Mouse (Mus musculus) limb, embryonic 12.5 days (tissue): ENCODE measurements at regions not wholly inside any gene's neighbourhood (a gene's known extent, or its start where the extent isn't known, plus 50 kb on each side); places are given as distances from the start of the nearest gene placed in this dataset.

Experiments
- ATAC-seq: fragments of 200-750 bp; cut with Nextera tagmentation; 2 replicates; pipeline ENCODE4 v1.8.0; 2017; ENCODE audit warnings: low read depth, moderate TSS enrichment; ENCODE audit not compliant: insufficient number of reproducible peaks, insufficient read depth, low FRiP score, low TSS enrichment
- H3K27ac ChIP-seq: fragments of 300-500 bp; sonication (generic); 2 replicates; pipeline ENCODE4 v1.5.1; 2016; ENCODE audit warnings: mild to moderate bottlenecking, moderate library complexity
- H3K27me3 ChIP-seq: fragments of 300-500 bp; sonication (generic); 2 replicates; pipeline ENCODE4 v1.6.1; 2016; ENCODE audit warnings: mild to moderate bottlenecking, moderate library complexity
- H3K36me3 ChIP-seq: fragments of 300-500 bp; sonication (generic); 2 replicates; pipeline ENCODE4 v1.6.1; 2016; ENCODE audit warnings: mild to moderate bottlenecking, moderate library complexity
- H3K4me1 ChIP-seq: fragments of 300-500 bp; sonication (generic); replicated peaks from 2 replicates; pipeline ENCODE4 v1.6.1; 2016
- H3K4me2 ChIP-seq: fragments of 300-500 bp; sonication (generic); 2 replicates; pipeline ENCODE4 v1.6.1; 2016; ENCODE audit warnings: mild to moderate bottlenecking, moderate library complexity
- H3K4me3 ChIP-seq: fragments of 300-500 bp; sonication (generic); replicated peaks from 2 replicates; pipeline ENCODE4 v1.5.1; 2016; ENCODE audit warnings: mild to moderate bottlenecking
- H3K9ac ChIP-seq: fragments of 300-500 bp; sonication (generic); replicated peaks from 2 replicates; pipeline ENCODE4 v1.6.1; 2016; ENCODE audit warnings: mild to moderate bottlenecking, moderate library complexity
- H3K9me3 ChIP-seq: fragments of 300-500 bp; sonication (generic); 2 replicates; pipeline ENCODE4 v1.6.1; 2016; ENCODE audit warnings: mild to moderate bottlenecking, moderate library complexity
- WGBS: fragments of 180-500 bp; shearing (Covaris S2); methylation state at CpG from one replicate; pipeline ENCODE4 v1.1.7; 2016; 5-methylcytosine and 5-hydroxymethylcytosine counted together

DNA sequence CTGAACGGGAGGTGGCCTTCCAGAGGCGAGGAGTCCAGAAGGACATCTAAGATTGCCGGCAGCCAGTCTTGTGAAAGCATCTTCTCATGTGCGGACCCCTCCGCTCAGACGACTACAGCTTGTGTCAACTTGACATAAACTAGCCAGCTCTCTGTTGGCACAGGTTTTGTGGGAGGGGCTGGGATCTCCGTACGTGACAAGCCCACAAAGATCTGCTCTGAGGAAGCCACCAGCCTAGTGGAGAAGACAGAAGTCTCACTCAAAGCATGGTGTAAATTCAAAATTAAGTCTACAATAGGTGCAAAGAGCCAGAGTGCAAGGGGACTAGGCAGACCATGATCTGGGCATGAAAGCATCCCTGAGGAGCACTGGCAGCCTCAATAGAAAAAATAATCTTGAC, 128.4 kb upstream of the Slc38a2 start:
- no peaks in the 10 kb centered on the region for H3K36me3 ChIP-seq
- no peak overlapping the region for H3K27ac ChIP-seq
- 58% methylated on average over 8 of the region's 8 CpGs for WGBS
- H3K4me1 ChIP-seq: no peaks in the 10 kb centered on the region
- no peak overlapping the region for H3K9ac ChIP-seq
- no peaks in the 10 kb centered on the region for H3K27me3 ChIP-seq
- no peaks in the 10 kb centered on the region for H3K9me3 ChIP-seq
- H3K4me2 ChIP-seq: no peak overlapping the region
- ATAC-seq: no peak
- H3K4me3 ChIP-seq: no peak overlapping the region

DNA sequence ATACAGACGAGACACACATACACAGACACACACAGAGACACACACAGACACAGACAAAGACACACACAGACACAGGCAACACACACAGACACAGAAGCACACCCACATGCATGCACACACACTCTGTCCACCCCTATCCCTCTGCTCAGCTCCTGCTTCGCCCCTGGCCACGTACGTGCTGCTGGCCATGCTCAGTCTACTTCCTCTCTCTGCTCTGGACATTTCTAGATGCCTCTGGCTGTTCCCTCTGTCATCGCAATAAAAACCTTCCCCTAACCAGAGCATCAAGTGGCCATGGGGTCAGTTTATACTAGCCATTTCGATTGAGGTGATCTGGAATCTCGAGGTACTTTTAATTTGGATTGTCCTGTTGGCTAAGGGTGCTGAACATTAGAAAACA, 118.9 kb upstream of the Slc38a2 start:
- Histone ChIP-seq H3K27me3 (no peaks in the 10 kb centered on the region), H3K27ac (no peak overlapping the region), H3K9ac (no peak overlapping the region), H3K4me2 (no peak overlapping the region), H3K9me3 (no peaks in the 10 kb centered on the region), H3K4me1 (no peaks in the 10 kb centered on the region), H3K4me3 (no peak overlapping the region), H3K36me3 (no peaks in the 10 kb centered on the region)
- ATAC-seq: no peak
- WGBS: 77% methylated on average over 7 of the region's 7 CpGs

DNA sequence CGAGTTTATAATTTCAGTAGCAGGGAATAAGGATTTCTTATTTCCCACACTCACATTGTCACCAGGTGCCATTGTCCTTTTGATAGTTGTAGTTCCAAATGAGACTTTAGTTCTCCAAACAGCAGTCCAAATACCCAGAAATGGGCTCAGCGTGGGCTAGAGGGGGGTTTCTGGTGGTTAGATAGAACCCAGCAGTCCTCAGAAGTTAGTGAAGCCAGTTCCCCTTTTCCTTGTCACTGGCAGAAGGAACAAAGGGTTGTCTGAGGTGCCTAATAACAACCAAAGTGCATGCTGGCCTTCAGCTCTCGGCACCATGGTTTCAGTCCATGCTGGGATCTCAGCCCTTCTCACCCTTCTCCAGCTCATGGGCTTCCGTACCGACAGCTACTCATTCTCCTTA, 118.1 kb upstream of the Slc38a2 start:
- Histone ChIP-seq H3K9ac (no peak overlapping the region), H3K4me2 (no peak overlapping the region), H3K4me1 (no peaks in the 10 kb centered on the region), H3K27ac (no peak overlapping the region), H3K27me3 (no peaks in the 10 kb centered on the region), H3K9me3 (no peaks in the 10 kb centered on the region), H3K4me3 (no peak overlapping the region), H3K36me3 (no peaks in the 10 kb centered on the region)
- 91% methylated on average over 5 of the region's 5 CpGs for WGBS
- no peak for ATAC-seq

DNA sequence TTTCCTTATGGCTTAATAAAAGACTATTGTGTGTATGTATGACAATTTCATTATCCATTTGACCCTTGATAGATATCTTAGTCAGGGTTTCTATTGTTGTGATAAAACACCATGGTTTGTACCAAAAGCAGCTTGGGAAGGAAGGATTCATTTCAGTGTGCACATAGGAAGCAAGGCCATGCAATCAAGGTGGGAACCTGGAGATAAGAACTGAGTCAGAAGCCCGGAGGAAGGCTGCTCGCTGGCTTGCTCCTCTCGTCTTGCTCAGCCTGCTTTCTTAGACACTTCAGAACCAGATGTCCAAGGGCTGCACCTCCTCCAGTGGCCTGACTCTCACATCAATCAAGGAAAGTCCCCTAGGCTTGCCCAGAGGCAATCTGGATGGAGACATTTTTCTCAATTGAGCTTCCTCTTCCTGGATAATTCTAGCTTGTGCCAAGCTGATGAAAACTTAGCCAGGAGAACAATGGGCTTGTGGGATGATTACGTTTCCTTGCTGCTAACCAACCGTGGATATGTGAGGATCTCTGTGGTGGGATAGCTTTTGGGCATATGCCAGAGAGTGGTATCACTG, 117.6 kb upstream of the Slc38a2 start:
- Histone ChIP-seq H3K9ac (no peak overlapping the region), H3K4me3 (no peak overlapping the region), H3K27ac (no peak overlapping the region), H3K36me3 (no peaks in the 10 kb centered on the region), H3K4me2 (no peak overlapping the region), H3K9me3 (peaks cover under 1% of the 10 kb centered on the region), H3K27me3 (no peaks in the 10 kb centered on the region), H3K4me1 (no peaks in the 10 kb centered on the region)
- 75% methylated on average over 5 of the region's 5 CpGs for WGBS
- no peak for ATAC-seq

DNA sequence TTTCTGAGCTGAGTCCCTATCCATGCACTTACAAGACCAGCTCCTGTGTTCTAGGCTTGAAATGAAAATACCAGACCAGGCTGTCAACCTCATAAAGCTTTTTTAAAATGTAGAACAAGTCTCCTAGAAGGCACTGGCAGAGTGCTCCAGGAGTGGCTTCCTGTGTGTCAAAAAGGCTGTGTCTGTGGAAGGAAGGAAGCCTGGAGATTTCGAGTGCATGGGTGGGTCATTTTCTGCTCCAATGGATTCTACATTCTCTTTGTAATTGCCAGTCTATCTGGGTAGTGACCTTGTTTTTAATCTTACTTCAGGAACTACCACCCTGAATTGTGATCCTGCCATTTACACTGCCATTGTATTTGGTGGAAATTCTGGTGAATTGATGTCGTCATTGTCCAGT, 113.9 kb upstream of the Slc38a2 start:
- ATAC-seq: no peak
- Histone ChIP-seq H3K36me3 (no peaks in the 10 kb centered on the region), H3K4me3 (no peak overlapping the region), H3K27me3 (no peaks in the 10 kb centered on the region), H3K4me1 (no peaks in the 10 kb centered on the region), H3K27ac (no peak overlapping the region), H3K4me2 (no peak overlapping the region), H3K9me3 (peaks cover 6% of the 10 kb centered on the region), H3K9ac (no peak overlapping the region)
- WGBS: 91% methylated on average over 2 of the region's 2 CpGs

DNA sequence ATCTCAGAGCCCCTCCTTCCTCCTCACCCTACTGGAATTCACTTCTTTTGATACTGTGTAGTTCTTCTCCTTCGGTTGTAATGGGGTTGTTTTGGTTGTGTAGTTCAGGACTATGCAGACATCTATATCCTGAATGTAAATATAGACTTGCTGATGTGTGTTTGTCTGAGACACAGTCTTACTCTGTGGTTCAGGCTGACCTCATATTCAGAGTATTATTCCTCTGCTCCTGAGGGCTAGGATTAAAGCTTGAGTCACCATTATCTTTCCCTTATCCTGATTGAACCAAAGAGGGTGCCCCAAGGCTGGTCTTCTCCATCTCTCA, 103.2 kb upstream of the Slc38a2 start:
- H3K9me3 ChIP-seq: no peaks in the 10 kb centered on the region
- no peaks in the 10 kb centered on the region for H3K36me3 ChIP-seq
- no peak for ATAC-seq
- no peak overlapping the region for H3K27ac ChIP-seq
- H3K4me2 ChIP-seq: no peak overlapping the region
- H3K27me3 ChIP-seq: no peaks in the 10 kb centered on the region
- no peak overlapping the region for H3K9ac ChIP-seq
- no peaks in the 10 kb centered on the region for H3K4me1 ChIP-seq
- 84% methylated on average over 1 of the region's 1 CpGs for WGBS
- H3K4me3 ChIP-seq: no peak overlapping the region

DNA sequence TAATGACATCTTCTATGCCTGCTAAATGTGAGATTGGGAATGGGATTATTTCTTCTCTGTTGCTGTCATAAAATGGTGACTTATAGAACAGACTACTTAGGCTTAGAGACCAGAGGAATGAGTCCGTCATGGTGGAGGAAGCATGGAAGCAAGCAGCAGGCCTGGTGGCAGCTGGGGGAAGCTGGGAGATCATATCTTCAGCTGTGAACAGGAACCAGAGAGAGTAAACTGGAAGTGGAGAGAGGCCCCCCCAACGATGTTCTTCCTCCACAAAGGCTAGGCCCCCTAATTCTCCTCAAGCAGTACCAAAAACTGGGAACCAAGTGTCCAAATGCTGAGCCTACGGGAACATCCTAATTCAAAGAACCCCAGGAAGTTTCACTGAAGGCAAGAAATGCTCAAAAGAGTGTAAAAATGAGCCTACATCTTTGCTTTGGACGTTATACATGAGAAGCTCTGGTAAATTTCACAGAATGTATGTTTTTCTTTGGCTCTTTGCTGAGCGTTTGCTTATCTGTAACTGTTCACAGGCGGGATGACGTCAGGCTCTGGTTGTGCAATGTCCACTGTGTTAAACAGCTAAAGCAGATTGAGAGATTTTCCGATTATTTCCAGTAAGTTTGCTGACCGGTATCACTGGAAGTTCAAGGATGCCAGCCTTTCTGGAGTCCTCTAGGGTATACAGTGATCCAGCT, 102.7 kb upstream of the Slc38a2 start:
- Histone ChIP-seq H3K4me1 (no peaks in the 10 kb centered on the region), H3K36me3 (no peaks in the 10 kb centered on the region), H3K27ac (no peak overlapping the region), H3K4me2 (no peak overlapping the region), H3K9ac (no peak overlapping the region), H3K4me3 (no peak overlapping the region), H3K9me3 (no peaks in the 10 kb centered on the region), H3K27me3 (no peaks in the 10 kb centered on the region)
- WGBS: 85% methylated on average over 9 of the region's 9 CpGs
- ATAC-seq: no peak

DNA sequence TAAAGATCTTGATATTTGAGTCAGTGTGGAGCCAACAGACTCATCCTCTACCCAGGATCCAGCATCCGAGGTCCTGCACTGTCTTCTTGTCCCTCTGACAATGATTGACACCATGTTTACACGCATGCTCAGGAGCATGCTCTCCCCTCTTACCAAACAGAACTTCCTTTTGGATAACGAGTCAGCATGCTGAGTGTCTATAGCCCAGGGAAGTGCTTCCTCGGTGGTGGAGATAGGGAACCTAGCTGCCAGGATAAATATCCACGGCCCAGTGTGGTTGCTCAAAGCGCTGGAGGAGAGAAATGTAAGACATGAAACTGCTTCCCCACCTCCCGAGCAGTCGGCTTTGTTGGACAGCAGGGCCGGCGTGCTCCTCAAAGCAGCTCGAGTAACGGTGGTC, 99.7 kb upstream of the Slc38a2 start:
- no peaks in the 10 kb centered on the region for H3K36me3 ChIP-seq
- 0 out of 2 replicates have a peak, but pooled peaks cover 1% of the 10 kb centered on the region for H3K4me1 ChIP-seq
- H3K4me2 ChIP-seq: no peak overlapping the region
- H3K4me3 ChIP-seq: no peak overlapping the region
- H3K27ac ChIP-seq: no peak overlapping the region
- WGBS: 75% methylated on average over 12 of the region's 12 CpGs
- ATAC-seq: no peak
- H3K27me3 ChIP-seq: no peaks in the 10 kb centered on the region
- H3K9ac ChIP-seq: no peak overlapping the region
- H3K9me3 ChIP-seq: no peaks in the 10 kb centered on the region

DNA sequence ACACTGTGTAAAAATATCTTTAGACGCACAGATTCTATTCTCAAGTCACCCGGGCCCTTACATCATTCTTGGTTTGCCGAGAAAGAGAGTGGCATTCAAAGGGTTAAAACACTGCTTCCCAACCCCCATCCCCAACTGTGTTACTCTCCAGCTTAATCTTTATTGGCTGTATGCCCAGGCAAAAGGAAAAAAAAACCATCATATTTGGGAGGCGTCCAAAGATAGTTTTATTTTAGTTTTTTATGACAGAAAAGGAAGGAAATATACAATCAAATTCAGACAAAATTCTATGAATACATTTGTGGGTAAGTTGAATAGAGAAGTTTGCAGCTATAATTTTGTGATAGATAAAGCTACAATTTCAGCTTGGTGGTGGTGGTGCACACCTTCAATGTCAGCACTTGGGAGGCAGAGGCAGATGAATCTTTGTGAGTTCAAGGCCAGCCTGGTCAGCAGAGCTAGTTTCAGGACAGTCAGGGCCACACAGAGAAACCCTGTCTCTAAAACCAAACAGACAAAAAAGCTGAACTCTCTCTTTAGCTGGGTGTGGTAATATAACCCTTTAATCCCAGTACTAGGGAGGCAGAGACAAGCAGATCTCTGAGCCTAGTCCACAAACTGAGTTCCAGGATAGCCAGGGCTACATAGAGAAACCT, 98.2 kb upstream of the Slc38a2 start:
- Histone ChIP-seq H3K4me3 (no peak overlapping the region), H3K4me1 (0 out of 2 replicates have a peak, but pooled peaks cover 6% of the 10 kb centered on the region), H3K27me3 (no peaks in the 10 kb centered on the region), H3K27ac (0 out of 2 replicates have a peak overlapping the region, but pooled peaks have one; percentile 17), H3K9me3 (no peaks in the 10 kb centered on the region), H3K36me3 (no peaks in the 10 kb centered on the region), H3K9ac (no peak overlapping the region), H3K4me2 (no peak overlapping the region)
- ATAC-seq: no peak
- 71% methylated on average over 4 of the region's 4 CpGs for WGBS

DNA sequence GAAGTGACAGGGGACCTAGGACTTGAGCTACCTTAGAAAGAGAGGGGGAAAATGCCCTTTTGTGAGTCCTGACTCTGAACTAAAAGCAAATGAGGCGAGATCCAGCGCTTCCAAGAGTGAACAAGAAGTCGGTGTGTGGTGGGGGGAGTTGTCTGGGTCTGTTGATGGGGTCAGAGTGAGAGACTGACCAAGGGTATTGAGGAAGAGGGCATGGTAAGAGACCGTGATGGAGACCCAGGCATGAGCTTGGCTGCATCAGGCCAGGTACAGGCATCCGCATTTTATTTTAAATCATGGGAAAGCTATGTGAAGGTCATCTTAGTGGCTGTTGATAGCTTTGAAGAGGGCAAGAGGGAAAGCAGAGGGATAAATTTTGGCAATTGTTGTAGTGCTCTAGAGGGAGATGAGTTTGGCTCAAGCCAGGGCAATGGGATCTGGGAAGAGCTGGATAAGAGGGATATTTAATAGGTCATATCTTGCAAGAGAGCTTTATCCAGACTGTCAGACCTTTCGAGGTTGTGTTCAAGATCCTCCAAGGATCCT, 94.7 kb upstream of the Slc38a2 start:
- Histone ChIP-seq H3K9me3 (no peaks in the 10 kb centered on the region), H3K9ac (no peak overlapping the region), H3K4me2 (no peak overlapping the region), H3K27me3 (no peaks in the 10 kb centered on the region), H3K36me3 (no peaks in the 10 kb centered on the region), H3K4me1 (0 out of 2 replicates have a peak, but pooled peaks cover 6% of the 10 kb centered on the region), H3K4me3 (no peak overlapping the region), H3K27ac (no peak overlapping the region; the same call in 1 of the 2 replicates)
- ATAC-seq: no peak
- 86% methylated on average over 6 of the region's 6 CpGs for WGBS

DNA sequence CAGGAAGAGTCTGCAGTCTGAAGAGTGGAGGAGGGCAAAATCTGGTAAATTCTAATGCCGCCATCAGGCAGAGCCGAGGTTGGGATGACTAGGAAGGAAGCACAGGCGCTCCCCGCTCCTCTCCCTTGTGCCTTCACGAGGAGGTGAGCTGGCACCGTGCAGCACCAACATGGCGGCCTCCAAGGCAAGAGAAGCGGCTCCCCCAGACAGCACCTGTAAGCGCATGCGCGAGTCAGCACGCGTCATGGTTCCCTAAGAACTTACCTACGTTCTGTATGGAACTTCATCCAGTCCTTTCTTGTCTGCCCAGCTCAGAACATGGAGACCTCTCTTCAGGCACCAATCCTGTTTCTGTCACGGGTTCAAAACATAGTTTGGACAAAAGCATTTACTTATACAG, 93.7 kb upstream of the Slc38a2 start:
- H3K4me1 ChIP-seq: 0 out of 2 replicates have a peak, but pooled peaks cover 6% of the 10 kb centered on the region
- no peak overlapping the region for H3K4me2 ChIP-seq
- H3K9me3 ChIP-seq: no peaks in the 10 kb centered on the region
- no peak overlapping the region for H3K9ac ChIP-seq
- 95% methylated on average over 15 of the region's 15 CpGs for WGBS
- H3K36me3 ChIP-seq: no peaks in the 10 kb centered on the region
- H3K4me3 ChIP-seq: no peak overlapping the region
- ATAC-seq: no peak
- no peak overlapping the region for H3K27ac ChIP-seq
- H3K27me3 ChIP-seq: no peaks in the 10 kb centered on the region
